Mouse (Mus musculus) embryonic fibroblast, embryonic 13.5 days (primary cell): ENCODE data around the gene Dmrtb1.

Source experiments
- CTCF ChIP-seq: IDR thresholded peaks from 2 replicates; pipeline ENCODE4 v1.5.1; 2011; ENCODE audit warnings: mild to moderate bottlenecking, control low read depth, low read length, moderate library complexity, borderline replicate concordance; ENCODE audit not compliant: insufficient read depth
- POLR2A ChIP-seq: IDR thresholded peaks from 2 replicates; pipeline ENCODE4 v1.6.1; 2011; ENCODE audit warnings: low read depth, mild to moderate bottlenecking, control low read depth, low read length, moderate library complexity

DNA sequence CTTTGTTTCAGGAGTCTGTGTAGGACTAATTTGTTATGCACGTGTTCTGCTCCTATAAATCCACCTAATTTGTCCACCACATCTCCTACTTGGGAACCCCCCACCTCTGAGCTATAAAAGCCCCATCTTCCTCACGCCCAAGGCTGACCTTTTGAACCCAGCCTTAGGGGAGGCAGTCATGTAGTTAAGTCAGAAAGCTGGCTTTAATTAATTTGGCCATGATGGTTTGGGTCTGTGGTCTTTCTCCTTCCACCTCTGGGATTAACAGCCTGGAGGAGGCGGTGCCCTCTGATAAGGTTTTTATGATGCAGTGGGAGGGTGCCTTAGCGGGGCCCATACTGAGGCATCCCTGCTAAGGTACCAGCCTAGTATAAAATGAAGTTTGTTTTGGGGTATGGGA, 48.2 kb upstream of the Dmrtb1 start:
- TF ChIP-seq POLR2A (no peak), CTCF (no peak)
